Mouse (Mus musculus) limb, embryonic 11.5 days (tissue): ENCODE data around the gene Iffo1. TPM values are rescaled to one million over a fixed set of nuclear protein-coding genes. Genes with fewer than 3 reads are reported as not detected.

Experiments used
- ATAC-seq: fragments of 200-750 bp; cut with Nextera tagmentation; 2 replicates; pipeline ENCODE4 v1.8.0; 2017; ENCODE audit warnings: low read depth; ENCODE audit not compliant: insufficient number of reproducible peaks, low FRiP score, low TSS enrichment
- DNase-seq: peaks from one replicate; pipeline ENCODE4 v3.0.0-alpha.2; 2015; ENCODE audit warnings: low spot score
- H3K27ac ChIP-seq: fragments of 300-500 bp; sonication (generic); replicated peaks from 2 replicates; pipeline ENCODE4 v1.5.1; 2014; ENCODE audit warnings: low read depth, mild to moderate bottlenecking, low read length
- H3K27me3 ChIP-seq: fragments of 300-500 bp; sonication (generic); 2 replicates; pipeline ENCODE4 v1.6.1; 2014; ENCODE audit warnings: mild to moderate bottlenecking, low read length, mixed read lengths; ENCODE audit not compliant: control insufficient read depth, insufficient read depth
- H3K36me3 ChIP-seq: fragments of 300-500 bp; sonication (generic); 2 replicates; pipeline ENCODE4 v1.6.1; 2014; ENCODE audit warnings: mild to moderate bottlenecking, low read length, moderate library complexity, mixed read lengths; ENCODE audit not compliant: control insufficient read depth, insufficient read depth
- H3K4me1 ChIP-seq: fragments of 300-500 bp; sonication (generic); 2 replicates; pipeline ENCODE4 v1.6.1; 2014; ENCODE audit warnings: low read length, mixed read lengths; ENCODE audit not compliant: control insufficient read depth, insufficient read depth
- H3K4me2 ChIP-seq: fragments of 300-500 bp; sonication (generic); 2 replicates; pipeline ENCODE4 v1.6.1; 2014; ENCODE audit warnings: low read depth, mild to moderate bottlenecking, moderate library complexity; ENCODE audit not compliant: severe bottlenecking
- H3K4me3 ChIP-seq: fragments of 300-500 bp; sonication (generic); 2 replicates; pipeline ENCODE4 v1.5.1; 2014; ENCODE audit warnings: low read depth, low read length
- H3K9ac ChIP-seq: fragments of 300-500 bp; sonication (generic); 2 replicates; pipeline ENCODE4 v1.6.1; 2014; ENCODE audit warnings: mild to moderate bottlenecking, low read length
- H3K9me3 ChIP-seq: fragments of 300-500 bp; sonication (generic); 2 replicates; pipeline ENCODE4 v1.6.1; 2016; ENCODE audit warnings: low read length; ENCODE audit not compliant: control insufficient read depth
- WGBS: fragments of 180-500 bp; shearing (Covaris S2); extraction: QIAGEN DNeasy Blood & Tissue Kit; methylation state at CpG from one replicate; pipeline ENCODE4 v1.1.7; 2014; 5-methylcytosine and 5-hydroxymethylcytosine counted together
- polyA plus RNA-seq: library from polyadenylated mRNA; unstranded; fragments of >200 nt; fragmentation: Nextera tagmentation; extraction: Ambion mirVana; gene quantifications from 2 replicates; pipeline ENCODE4 v1.2.1, GENCODE M21; 2014

The Iffo1 gene
- polyA plus RNA-seq, 1 experiment from 2014 or later: 14.5 TPM

GRCm38 (mm10) chr6:125131302-125132156, 13.5 kb upstream of the Iffo1 start, which contains the start of gene Nop2:
TSS of gene Nop2 (plus strand) at chr6:125131909.
- H3K4me2 ChIP-seq: peak within 1 kb of the TSS; percentile 67
- H3K27ac ChIP-seq: peak within 1 kb of the TSS; percentile 81
- H3K4me1 ChIP-seq: 0 out of 2 replicates have a peak, but pooled peaks cover 3% of the 10 kb centered on the region
- ATAC-seq (peak; percentile 92), DNase-seq (peak; percentile 97)
- H3K4me3 ChIP-seq: peak within 1 kb of the TSS; percentile 64
- peaks cover 35% of the 10 kb centered on the region for H3K36me3 ChIP-seq
- WGBS: under 1% methylated on average over 65 of the region's 66 CpGs
- no peaks in the 10 kb centered on the region for H3K27me3 ChIP-seq
- peak within 1 kb of the TSS; percentile 79 for H3K9ac ChIP-seq
- H3K9me3 ChIP-seq: no peaks in the 10 kb centered on the region

GRCm38 (mm10) chr6:125132470-125132869, 12.6 kb upstream of the Iffo1 start:
- ATAC-seq (no peak), DNase-seq (no peak)
- 8% methylated on average over 11 of the region's 11 CpGs for WGBS
- Histone ChIP-seq H3K27me3 (no peaks in the 10 kb centered on the region), H3K4me1 (0 out of 2 replicates have a peak, but pooled peaks cover 3% of the 10 kb centered on the region), H3K36me3 (peaks cover 43% of the 10 kb centered on the region), H3K4me2 (peak overlapping the region; percentile 67), H3K9ac (peak overlapping the region; percentile 79), H3K4me3 (peak overlapping the region; percentile 64), H3K9me3 (no peaks in the 10 kb centered on the region), H3K27ac (no peak overlapping the region)

GRCm38 (mm10) chr6:125137002-125137671, 7.9 kb upstream of the Iffo1 start:
- Histone ChIP-seq H3K27ac (no peak overlapping the region), H3K4me3 (no peak overlapping the region), H3K27me3 (no peaks in the 10 kb centered on the region), H3K4me2 (no peak overlapping the region), H3K36me3 (peaks cover 56% of the 10 kb centered on the region), H3K4me1 (no peaks in the 10 kb centered on the region), H3K9ac (no peak overlapping the region), H3K9me3 (no peaks in the 10 kb centered on the region)
- ATAC-seq: no peak
- WGBS: 94% methylated on average over 19 of the region's 19 CpGs
- peak; percentile 61 for DNase-seq

- H3K4me3 ChIP-seq: no peak overlapping the region
- DNase-seq: no peak
- H3K9me3 ChIP-seq: no peaks in the 10 kb centered on the region
- WGBS: 94% methylated on average over 7 of the region's 7 CpGs
- H3K9ac ChIP-seq: no peak overlapping the region
- H3K27ac ChIP-seq: no peak overlapping the region
- ATAC-seq: no peak
- H3K36me3 ChIP-seq: peaks cover 58% of the 10 kb centered on the region
- no peaks in the 10 kb centered on the region for H3K27me3 ChIP-seq
- H3K4me1 ChIP-seq: 0 out of 2 replicates have a peak, but pooled peaks cover 5% of the 10 kb centered on the region
- no peak overlapping the region for H3K4me2 ChIP-seq
These were observed 5.3 kb upstream of the Iffo1 start for GRCm38 (mm10) chr6:125139747-125140146.

- 94% methylated on average over 8 of the region's 8 CpGs for WGBS
- Histone ChIP-seq H3K4me1 (peaks cover 16% of the 10 kb centered on the region; the same call in 1 of the 2 replicates), H3K9ac (no peak overlapping the region), H3K36me3 (peaks cover 37% of the 10 kb centered on the region), H3K27ac (no peak overlapping the region), H3K27me3 (no peaks in the 10 kb centered on the region), H3K4me3 (no peak overlapping the region), H3K9me3 (no peaks in the 10 kb centered on the region), H3K4me2 (no peak overlapping the region)
- ATAC-seq: no peak
- no peak for DNase-seq
These were observed 2.6 kb upstream of the Iffo1 start for GRCm38 (mm10) chr6:125142436-125142835.

GRCm38 (mm10) chr6:125143128-125143527, 1.9 kb upstream of the Iffo1 start:
- H3K9ac ChIP-seq: no peak overlapping the region
- H3K27ac ChIP-seq: no peak overlapping the region
- ATAC-seq: no peak
- no peak overlapping the region for H3K4me3 ChIP-seq
- peaks cover 16% of the 10 kb centered on the region; the same call in 1 of the 2 replicates for H3K4me1 ChIP-seq
- no peak for DNase-seq
- WGBS: 78% methylated on average over 3 of the region's 3 CpGs
- no peaks in the 10 kb centered on the region for H3K9me3 ChIP-seq
- H3K36me3 ChIP-seq: peaks cover 34% of the 10 kb centered on the region
- H3K4me2 ChIP-seq: no peak overlapping the region
- no peaks in the 10 kb centered on the region for H3K27me3 ChIP-seq

- Histone ChIP-seq H3K27ac (no peak overlapping the region), H3K4me2 (no peak overlapping the region), H3K4me3 (no peak overlapping the region), H3K27me3 (no peaks in the 10 kb centered on the region), H3K36me3 (peaks cover 31% of the 10 kb centered on the region), H3K4me1 (peaks cover 22% of the 10 kb centered on the region; the same call in 1 of the 2 replicates), H3K9me3 (no peaks in the 10 kb centered on the region), H3K9ac (no peak overlapping the region)
- WGBS: 81% methylated on average over 9 of the region's 9 CpGs
- no peak for DNase-seq
- ATAC-seq: no peak
These were observed 1.1 kb upstream of the Iffo1 start for GRCm38 (mm10) chr6:125143904-125144303.

GRCm38 (mm10) chr6:125145479-125145951, 474 bp downstream of the Iffo1 start:
- Histone ChIP-seq H3K9me3 (no peaks in the 10 kb centered on the region), H3K27ac (peak overlapping the region; percentile 86), H3K4me2 (peak overlapping the region; percentile 96), H3K4me3 (peak overlapping the region; percentile 86), H3K9ac (peak overlapping the region; percentile 89), H3K4me1 (peaks cover 22% of the 10 kb centered on the region; the same call in 1 of the 2 replicates), H3K36me3 (peaks cover 21% of the 10 kb centered on the region), H3K27me3 (no peaks in the 10 kb centered on the region)
- WGBS: 1% methylated on average over 35 of the region's 35 CpGs
- no peak for DNase-seq
- ATAC-seq: peak; percentile 58
